Mouse (Mus musculus) intestine, postnatal 0 days (tissue): ENCODE data around the gene Glo1. TPM values are rescaled to one million over a fixed set of nuclear protein-coding genes. Genes with fewer than 3 reads are reported as not detected.

Experiments
- ATAC-seq: fragments of 200-750 bp; cut with Nextera tagmentation; 2 replicates; pipeline ENCODE4 v1.8.0; 2017; ENCODE audit warnings: mild to moderate bottlenecking, moderate TSS enrichment, moderate library complexity
- H3K27ac ChIP-seq: fragments of 300-500 bp; sonication (generic); 2 replicates; pipeline ENCODE4 v1.5.1; 2014; ENCODE audit warnings: mild to moderate bottlenecking, low read depth, low read length, moderate library complexity
- H3K27me3 ChIP-seq: fragments of 300-500 bp; sonication (generic); replicated peaks from 2 replicates; pipeline ENCODE4 v1.6.1; 2014; ENCODE audit warnings: low read length, mixed read lengths; ENCODE audit not compliant: control insufficient read depth, insufficient read depth
- H3K36me3 ChIP-seq: fragments of 300-500 bp; sonication (generic); 2 replicates; pipeline ENCODE4 v1.6.1; 2014; ENCODE audit warnings: mild to moderate bottlenecking, moderate library complexity; ENCODE audit not compliant: control insufficient read depth, insufficient read depth
- H3K4me1 ChIP-seq: fragments of 300-500 bp; sonication (generic); replicated peaks from 2 replicates; pipeline ENCODE4 v1.6.1; 2014; ENCODE audit warnings: antibody characterized with exemption, low read length, mixed read lengths; ENCODE audit not compliant: control insufficient read depth, insufficient read depth
- H3K4me2 ChIP-seq: fragments of 300-500 bp; sonication (generic); replicated peaks from 2 replicates; pipeline ENCODE4 v1.6.1; 2014; ENCODE audit warnings: low read depth, mild to moderate bottlenecking, moderate library complexity
- H3K4me3 ChIP-seq: fragments of 300-500 bp; sonication (generic); 2 replicates; pipeline ENCODE4 v1.5.1; 2014; ENCODE audit warnings: low read depth, low read length
- H3K9ac ChIP-seq: fragments of 300-500 bp; sonication (generic); 2 replicates; pipeline ENCODE4 v1.6.1; 2014; ENCODE audit warnings: mild to moderate bottlenecking, low read depth, low read length
- H3K9me3 ChIP-seq: fragments of 300-500 bp; sonication (generic); 2 replicates; pipeline ENCODE4 v1.6.1; 2016; ENCODE audit warnings: mixed run types; ENCODE audit not compliant: control insufficient read depth
- CTCF ChIP-seq: sonication (generic); IDR thresholded peaks from 2 replicates; pipeline ENCODE4 v1.5.1; 2016; ENCODE audit warnings: low read depth, mild to moderate bottlenecking, control low read depth, antibody characterized with exemption, moderate library complexity
- WGBS: fragments of 180-500 bp; shearing (Covaris S2); extraction: QIAGEN DNeasy Blood & Tissue Kit; methylation state at CpG from one replicate; pipeline ENCODE4 v1.1.7; 2014; 5-methylcytosine and 5-hydroxymethylcytosine counted together
- polyA plus RNA-seq: library from polyadenylated mRNA; unstranded; fragments of >200 nt; fragmentation: Nextera tagmentation; extraction: Ambion mirVana; gene quantifications from 2 replicates; pipeline ENCODE4 v1.2.1, GENCODE M21; 2015

Gene Glo1
- polyA plus RNA-seq, 1 experiment from 2014 or later = 176 TPM

GRCm38 (mm10) chr17:30609980-30610307 is 16.7 kb downstream of the Glo1 start:
- H3K27ac ChIP-seq = no peak overlapping the region
- no peaks in the 10 kb centered on the region for H3K36me3 ChIP-seq
- no peak overlapping the region for H3K9ac ChIP-seq
- peak overlapping the region; percentile 50 for H3K4me2 ChIP-seq
- H3K27me3 ChIP-seq = no peaks in the 10 kb centered on the region
- no peak for TF ChIP-seq CTCF
- H3K9me3 ChIP-seq = no peaks in the 10 kb centered on the region
- ATAC-seq = no peak
- peaks cover 21% of the 10 kb centered on the region for H3K4me1 ChIP-seq
- WGBS = 85% methylated on average over 5 of the region's 5 CpGs
- H3K4me3 ChIP-seq = no peak overlapping the region; the same call in 1 of the 2 replicates

GRCm38 (mm10) chr17:30609305-30609979 is 17.2 kb downstream of the Glo1 start:
- Histone ChIP-seq H3K27me3 (no peaks in the 10 kb centered on the region), H3K4me1 (peaks cover 21% of the 10 kb centered on the region), H3K4me2 (peak overlapping the region; percentile 50), H3K27ac (no peak overlapping the region), H3K36me3 (no peaks in the 10 kb centered on the region), H3K9ac (no peak overlapping the region), H3K4me3 (no peak overlapping the region; the same call in 1 of the 2 replicates), H3K9me3 (no peaks in the 10 kb centered on the region)
- WGBS = 55% methylated on average over 16 of the region's 16 CpGs
- ATAC-seq = peak; percentile 32; the same call in 1 of the 2 replicates
- TF ChIP-seq CTCF = no peak

GRCm38 (mm10) chr17:30607909-30608495 is 18.7 kb downstream of the Glo1 start:
- no peak for ATAC-seq
- Histone ChIP-seq H3K9me3 (no peaks in the 10 kb centered on the region), H3K36me3 (peaks cover 7% of the 10 kb centered on the region; the same call in 1 of the 2 replicates), H3K27ac (no peak overlapping the region), H3K4me2 (no peak overlapping the region), H3K4me3 (no peak overlapping the region), H3K4me1 (peaks cover 21% of the 10 kb centered on the region), H3K27me3 (no peaks in the 10 kb centered on the region), H3K9ac (no peak overlapping the region)
- 63% methylated on average over 8 of the region's 8 CpGs for WGBS
- no peak for TF ChIP-seq CTCF

- no peaks in the 10 kb centered on the region for H3K27me3 ChIP-seq
- H3K27ac ChIP-seq = peak overlapping the region; percentile 9
- 75% methylated on average over 7 of the region's 7 CpGs for WGBS
- H3K4me2 ChIP-seq = 0 out of 2 replicates have a peak overlapping the region, but pooled peaks have one; percentile 14
- ATAC-seq = no peak
- peaks cover 21% of the 10 kb centered on the region for H3K4me1 ChIP-seq
- TF ChIP-seq CTCF = no peak
- H3K36me3 ChIP-seq = peaks cover 12% of the 10 kb centered on the region; the same call in 1 of the 2 replicates
- H3K4me3 ChIP-seq = no peak overlapping the region
- H3K9me3 ChIP-seq = no peaks in the 10 kb centered on the region
- no peak overlapping the region for H3K9ac ChIP-seq
Measured at GRCm38 (mm10) chr17:30607330-30607729, 19.3 kb downstream of the Glo1 start.

GRCm38 (mm10) chr17:30606634-30607081 is 20.0 kb downstream of the Glo1 start:
- 48% methylated on average over 8 of the region's 8 CpGs for WGBS
- Histone ChIP-seq H3K4me3 (no peak overlapping the region), H3K4me2 (peak overlapping the region; percentile 14), H3K27ac (peak overlapping the region; percentile 9; the same call in 1 of the 2 replicates), H3K9me3 (no peaks in the 10 kb centered on the region), H3K9ac (no peak overlapping the region), H3K27me3 (no peaks in the 10 kb centered on the region), H3K36me3 (peaks cover 18% of the 10 kb centered on the region; the same call in 1 of the 2 replicates), H3K4me1 (peaks cover 21% of the 10 kb centered on the region)
- peak; percentile 53 for TF ChIP-seq CTCF
- peak; percentile 67 for ATAC-seq

DNA sequence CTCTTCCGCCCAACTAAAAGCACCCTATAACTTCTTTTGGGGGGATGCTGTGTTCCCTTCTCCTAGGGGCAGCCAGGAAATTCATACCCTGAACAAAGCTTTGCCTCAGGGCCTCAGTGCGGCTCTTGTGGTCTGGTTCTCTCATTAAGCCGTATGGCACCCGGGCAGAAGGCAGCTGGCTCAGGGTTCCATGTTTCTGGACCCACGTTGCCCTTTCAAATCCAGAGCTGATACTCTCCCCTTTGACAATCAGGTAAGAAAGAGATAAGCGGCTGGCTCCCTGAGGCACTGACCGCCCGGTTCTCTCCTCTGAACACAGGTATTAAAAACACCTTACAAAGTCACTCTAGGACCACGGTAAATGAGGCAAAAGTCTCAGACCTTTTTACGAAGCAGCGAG is 20.5 kb downstream of the Glo1 start:
- Histone ChIP-seq H3K27me3 (no peaks in the 10 kb centered on the region), H3K9ac (no peak overlapping the region), H3K36me3 (peaks cover 23% of the 10 kb centered on the region; the same call in 1 of the 2 replicates), H3K4me3 (no peak overlapping the region), H3K27ac (no peak overlapping the region; the same call in 1 of the 2 replicates), H3K4me1 (peaks cover 17% of the 10 kb centered on the region), H3K9me3 (no peaks in the 10 kb centered on the region), H3K4me2 (peak overlapping the region; percentile 14)
- TF ChIP-seq CTCF = no peak
- 69% methylated on average over 11 of the region's 11 CpGs for WGBS
- ATAC-seq = no peak
